9 mouse cellular contexts compared by ENCODE assay signal in genomic region chr17:85464466-85465411, GRCm38 (mm10).
DNase-seq lines count a peak whose midpoint lies in the region; ATAC-seq and TF ChIP-seq lines count a peak whose summit lies in the region.
"Had no signal": no experiment of that assay in that cellular context is flagged by ENCODE, and none has a peak within 500 bp of the region (broad histone marks: within the 10 kb centered on the region; RNA-seq: fewer than 3 reads in every experiment).

No protein-coding gene starts in this region.

- peaks cover 100% of the 10 kb centered on the region for H3K27me3 ChIP-seq in hindbrain, embryonic 13.5 days
- H3K27me3 ChIP-seq in limb, embryonic 13.5 days = peaks cover 100% of the 10 kb centered on the region

- ATAC-seq in hindbrain, embryonic 13.5 days (ENCODE audit: low FRiP score) = peak; percentile 21; the same call in 1 of the 2 replicates
- ATAC-seq in limb, embryonic 13.5 days (ENCODE audit: low FRiP score, low read depth) = no peak

- TF ChIP-seq CTCF in bone marrow macrophage, adult 2 months (IDR thresholded peaks at IDR 0.05; ENCODE audit: low read depth, low read length) = no peak

- TF ChIP-seq POLR2A in bone marrow macrophage, adult 2 months (IDR thresholded peaks at IDR 0.05; ENCODE audit: borderline replicate concordance, low read depth, low read length) = no peak

- H3K27ac ChIP-seq in bone marrow macrophage, adult 2 months (ENCODE audit: insufficient read depth, low read depth, low read length) = no peak overlapping the region
- H3K27ac ChIP-seq in hindbrain, embryonic 13.5 days = no peak overlapping the region
- H3K27ac ChIP-seq in limb, embryonic 13.5 days = no peak overlapping the region
- H3K27ac ChIP-seq: macrophage had no signal

- H3K9me3 ChIP-seq in hindbrain, embryonic 13.5 days = peaks cover 6% of the 10 kb centered on the region; the same call in 1 of the 2 replicates
- H3K9me3 ChIP-seq in limb, embryonic 13.5 days = peaks cover 5% of the 10 kb centered on the region; the same call in 1 of the 2 replicates

- WGBS in hindbrain, embryonic 13.5 days = under 1% methylated on average over 40 of the region's 40 CpGs
- 2% methylated on average over 40 of the region's 40 CpGs for WGBS in limb, embryonic 13.5 days

- no peak overlapping the region for H3K9ac ChIP-seq in hindbrain, embryonic 13.5 days
- no peak overlapping the region for H3K9ac ChIP-seq in limb, embryonic 13.5 days

- peaks cover 6% of the 10 kb centered on the region; the same call in 1 of the 2 replicates for H3K4me1 ChIP-seq in bone marrow macrophage, adult 2 months (ENCODE audit: control insufficient read depth, insufficient read depth, low read length)
- peaks cover 15% of the 10 kb centered on the region for H3K4me1 ChIP-seq in hindbrain, embryonic 13.5 days (replicated peaks)
- peaks cover 23% of the 10 kb centered on the region for H3K4me1 ChIP-seq in limb, embryonic 13.5 days

- H3K4me3 ChIP-seq in bone marrow macrophage, adult 2 months (ENCODE audit: insufficient read depth, low read length) = peak overlapping the region; percentile 37; the same call in 1 of the 2 replicates
- H3K4me3 ChIP-seq in hindbrain, embryonic 13.5 days = 0 out of 2 replicates have a peak overlapping the region, but pooled peaks have one; percentile 4
- peak overlapping the region; percentile 31 for H3K4me3 ChIP-seq in limb, embryonic 13.5 days

- H3K4me2 ChIP-seq in hindbrain, embryonic 13.5 days = no peak overlapping the region
- peak overlapping the region; percentile 57 for H3K4me2 ChIP-seq in limb, embryonic 13.5 days (replicated peaks)

- DNase-seq in ES-CJ7 (ENCODE audit: low read depth, low spot score) = peak; percentile 45
- no peak for DNase-seq in frontal cortex, postnatal 10 days (ENCODE audit: low spot score in 2 of 2)
- no peak for DNase-seq in right cerebral cortex, postnatal 36 days (ENCODE audit: low spot score in 2 of 2)
- no peak for DNase-seq in left cerebral cortex, adult 9 months (ENCODE audit: low spot score in 2 of 2)
- no peak for DNase-seq in ovary, postnatal 14 days (ENCODE audit: low spot score)

- H3K36me3 ChIP-seq in hindbrain, embryonic 13.5 days = no peaks in the 10 kb centered on the region
- H3K36me3 ChIP-seq in limb, embryonic 13.5 days = no peaks in the 10 kb centered on the region
